Mouse (Mus musculus) ZHBTc4 (cell line): Measurements from ENCODE around the gene Nav2.

Experiments used
- DNase-seq: peaks from one replicate; pipeline ENCODE4 v3.0.0-alpha.2; 2011; ENCODE audit warnings: low read depth, low spot score

Nav2 gene

DNA sequence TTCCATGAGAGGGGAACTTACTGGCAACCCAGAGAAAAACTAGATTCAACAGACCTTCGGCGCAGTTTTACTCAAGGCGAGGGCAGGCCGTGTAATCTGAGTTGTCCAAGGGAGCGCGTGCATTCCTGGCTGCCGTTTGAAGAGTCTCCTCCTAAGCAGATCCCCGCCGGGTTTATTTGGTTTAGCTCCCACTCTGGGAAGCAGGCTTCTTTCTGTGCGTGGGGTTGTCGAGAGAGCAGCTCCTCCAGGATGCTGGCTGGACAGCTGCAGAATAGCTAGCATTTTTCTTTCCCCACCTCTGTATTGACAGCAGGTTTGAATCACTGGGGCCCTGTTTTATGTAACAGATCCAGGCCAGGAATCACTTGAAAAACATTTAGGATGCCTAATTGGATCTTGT, 529.4 kb downstream of the Nav2 start:
- DNase-seq, result no peak

DNA sequence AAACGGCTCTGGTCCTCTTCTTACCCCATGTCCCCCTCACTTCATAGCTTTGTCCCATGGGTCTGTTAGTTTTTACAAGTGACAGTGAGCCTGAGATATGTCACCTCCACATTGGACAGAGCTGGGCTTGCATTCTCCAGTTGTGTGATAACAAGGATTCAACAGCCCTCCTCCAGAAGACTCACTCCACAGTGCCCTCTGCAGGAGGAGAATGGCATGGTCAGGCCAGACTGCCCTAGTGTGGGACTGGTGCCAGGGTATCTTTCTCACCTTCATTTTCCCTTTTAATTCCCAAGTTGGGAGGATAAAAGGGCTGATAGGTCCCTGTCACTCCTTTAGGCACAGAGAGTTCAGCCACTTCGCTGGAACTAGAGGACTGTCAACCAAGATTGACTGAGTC, 530.6 kb downstream of the Nav2 start:
- DNase-seq, result peak; percentile 68

DNA sequence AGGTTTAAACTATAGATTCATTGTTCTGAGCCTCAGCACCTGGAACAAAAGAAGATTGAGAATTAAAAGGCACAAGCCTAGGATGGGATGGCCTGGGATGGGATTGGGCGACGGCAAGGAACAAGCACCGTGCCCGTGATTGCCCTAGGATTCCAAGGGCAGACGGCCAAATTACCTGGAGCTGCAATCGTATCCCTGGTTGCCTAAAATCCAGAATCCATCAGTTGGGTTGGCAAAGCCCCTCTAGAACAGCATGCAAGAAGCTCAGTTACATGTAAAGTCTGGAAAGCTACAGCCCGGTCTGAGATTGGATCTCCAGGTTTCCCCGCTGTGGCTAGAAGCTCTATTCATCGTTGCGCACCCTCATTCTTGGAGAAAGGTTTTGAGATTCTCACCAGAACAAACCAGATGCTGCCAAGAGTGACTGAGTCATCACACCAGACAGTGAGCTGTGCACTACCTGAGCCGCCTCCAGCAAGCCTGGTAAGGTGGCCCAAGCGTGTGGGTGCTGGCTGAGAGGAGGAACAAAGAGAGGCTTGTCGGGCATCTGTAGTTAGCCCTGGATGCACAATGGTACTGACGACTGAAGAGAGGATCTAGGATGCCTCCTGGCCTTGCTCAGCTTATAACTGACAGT, 531.9 kb downstream of the Nav2 start:
- no peak for DNase-seq

DNA sequence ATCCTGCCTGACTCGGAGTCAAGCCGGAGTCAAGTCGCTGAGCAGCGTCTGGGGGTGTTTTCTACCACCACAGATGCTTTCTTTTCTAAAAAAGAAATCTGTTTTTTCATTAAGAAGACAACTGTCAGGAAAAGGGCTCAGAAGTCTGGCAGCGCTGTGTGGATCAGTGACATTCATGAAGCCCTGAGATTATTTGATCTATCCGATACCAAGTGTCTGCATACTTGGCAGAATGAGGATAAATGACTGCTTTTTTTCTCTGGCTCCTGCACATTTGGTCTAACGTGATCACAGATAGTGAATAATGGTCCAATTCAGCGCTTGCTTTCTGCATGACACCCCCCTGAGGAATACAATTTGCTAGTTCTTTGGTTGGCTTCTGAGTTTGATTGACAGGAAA, 533.7 kb downstream of the Nav2 start:
- no peak for DNase-seq

DNA sequence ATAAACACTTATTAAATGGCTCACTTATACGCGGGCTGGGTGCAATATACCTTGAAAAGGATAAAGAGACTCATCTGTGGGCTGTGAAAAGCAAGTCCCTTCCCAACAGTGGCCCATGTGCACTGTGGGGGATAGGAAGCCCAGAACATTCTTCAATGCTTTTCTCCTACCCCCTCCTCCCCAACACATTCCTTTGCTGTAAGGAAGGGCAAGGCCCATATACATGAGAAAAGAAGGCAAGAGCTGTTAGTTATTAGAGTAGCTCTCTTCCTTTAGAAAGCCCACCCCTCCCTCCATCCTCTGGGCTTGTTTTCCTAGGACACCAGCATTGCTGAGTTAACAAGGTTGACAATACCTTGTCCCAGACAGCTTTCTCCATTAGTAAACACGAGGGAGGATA, 540.1 kb downstream of the Nav2 start:
- DNase-seq, result peak; percentile 92

DNA sequence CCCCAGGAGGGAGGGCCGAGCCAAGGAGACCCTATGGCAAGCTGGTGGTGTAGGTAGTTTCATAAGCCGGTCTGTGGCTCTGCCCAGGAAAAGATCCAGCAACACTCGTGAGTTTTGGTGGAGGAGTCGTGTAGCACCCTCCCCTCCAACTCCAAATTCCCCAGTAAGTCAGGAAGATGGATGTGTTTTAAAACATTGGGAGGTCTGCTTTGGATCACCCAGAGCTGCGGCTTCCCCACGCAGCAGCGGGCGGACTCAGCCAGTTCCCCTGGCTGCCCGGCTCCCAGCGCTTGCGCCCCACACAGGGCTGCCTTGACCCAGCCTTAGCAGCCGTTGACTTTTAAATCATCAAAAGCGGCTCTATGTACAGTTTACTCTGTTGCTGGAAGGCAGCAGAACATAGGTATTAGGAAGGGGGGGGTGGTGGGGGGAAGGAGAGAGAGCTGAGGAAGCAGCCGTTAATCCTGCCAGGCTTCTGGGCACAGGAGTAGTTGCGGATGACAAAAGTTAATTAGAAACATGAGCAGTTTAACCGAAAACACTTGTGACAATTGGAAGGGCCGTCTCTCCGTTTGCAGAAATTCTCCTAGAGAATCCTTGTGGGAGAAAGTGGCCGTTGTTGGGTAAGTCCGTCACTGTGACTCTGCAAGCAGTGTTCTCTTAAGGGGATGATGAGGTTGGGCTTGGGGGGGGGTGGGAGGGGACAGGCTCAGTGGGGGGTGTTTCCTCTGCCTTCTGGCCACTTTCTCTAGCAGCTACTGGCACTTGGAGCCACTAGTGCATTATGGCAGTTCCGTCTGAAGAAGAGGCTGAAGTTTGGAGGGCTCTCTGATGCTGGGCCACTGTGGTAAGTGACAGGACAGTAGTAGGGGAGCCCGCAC, 542.0 kb downstream of the Nav2 start:
- DNase-seq, result peak; percentile 39

DNA sequence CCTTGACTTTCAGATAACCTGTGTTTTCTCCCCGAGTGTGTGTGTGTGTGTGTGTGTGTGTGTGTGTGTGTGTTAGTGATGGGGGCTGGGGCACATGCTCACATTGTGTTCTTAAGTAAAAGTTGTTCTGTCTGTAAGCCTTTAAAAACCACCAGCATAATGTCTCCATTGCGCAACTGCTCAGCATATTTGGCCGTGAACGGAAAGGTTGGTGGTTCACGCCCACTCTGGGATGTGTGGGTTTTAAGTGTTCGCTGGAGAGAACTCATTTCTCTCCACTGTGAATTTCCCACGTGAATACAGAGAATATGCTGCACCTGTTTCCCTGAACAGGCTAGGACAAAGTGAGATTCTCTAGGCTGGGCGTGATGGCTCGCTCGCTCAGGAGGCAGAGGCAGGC, 542.7 kb downstream of the Nav2 start:
- DNase-seq, result no peak

DNA sequence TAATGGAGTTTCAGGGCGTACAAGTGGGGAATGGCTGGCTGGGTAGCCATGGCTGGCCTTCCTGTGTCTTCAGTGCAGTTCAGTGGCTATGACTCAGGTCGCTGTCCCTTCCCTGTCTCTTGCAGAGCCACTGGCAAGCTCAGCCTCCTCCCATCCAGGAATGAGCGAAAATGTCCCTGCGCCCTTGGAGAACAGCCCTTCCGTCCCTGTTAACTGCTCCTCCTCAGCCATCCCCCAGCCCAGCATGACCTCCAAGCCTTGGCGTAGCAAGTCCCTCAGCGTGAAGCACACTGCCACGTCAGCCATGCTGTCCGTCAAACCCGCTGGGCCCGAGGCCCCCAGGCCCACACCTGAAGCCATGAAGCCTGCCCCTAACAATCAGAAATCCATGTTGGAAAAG, 543.8 kb downstream of the Nav2 start:
- no peak for DNase-seq

DNA sequence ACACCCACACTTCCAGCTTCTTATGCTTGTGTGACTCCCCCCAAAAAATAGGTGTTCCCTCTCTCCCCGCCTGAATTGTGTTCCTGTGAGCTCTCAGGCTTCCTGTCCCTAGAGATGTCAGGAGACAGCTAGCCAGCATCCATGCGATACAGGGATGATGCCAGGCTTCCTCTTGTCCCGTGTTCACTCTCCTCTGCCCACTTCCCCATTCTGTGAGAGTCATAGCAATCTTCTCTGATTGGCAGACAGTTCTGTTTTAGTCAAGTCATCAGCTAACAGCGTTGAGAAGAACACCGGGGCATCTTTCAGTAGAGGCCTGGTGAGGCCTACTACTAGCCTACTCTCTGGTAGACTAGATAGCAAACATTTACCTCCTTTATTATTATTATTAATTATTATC, 546.1 kb downstream of the Nav2 start:
- no peak for DNase-seq

DNA sequence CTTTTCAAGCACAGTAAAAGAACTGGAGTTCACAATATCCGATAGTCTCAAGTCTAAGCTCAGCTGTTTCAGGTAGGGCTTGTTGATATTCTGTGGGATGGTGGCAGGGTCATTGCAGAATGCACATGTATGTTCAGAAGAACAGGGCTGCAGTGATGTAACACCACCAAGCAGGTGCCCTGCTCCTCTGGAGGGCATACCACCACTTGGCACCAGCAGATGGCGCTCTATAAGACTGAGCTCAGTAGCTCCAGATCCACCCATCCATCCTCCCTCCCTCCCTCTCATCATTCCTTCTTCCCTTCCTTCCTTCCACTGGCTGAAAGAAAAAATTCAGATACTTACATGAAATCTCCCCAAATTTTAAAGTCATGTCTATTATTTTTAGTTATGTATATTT, 547.6 kb downstream of the Nav2 start:
- DNase-seq, result peak; percentile 76

DNA sequence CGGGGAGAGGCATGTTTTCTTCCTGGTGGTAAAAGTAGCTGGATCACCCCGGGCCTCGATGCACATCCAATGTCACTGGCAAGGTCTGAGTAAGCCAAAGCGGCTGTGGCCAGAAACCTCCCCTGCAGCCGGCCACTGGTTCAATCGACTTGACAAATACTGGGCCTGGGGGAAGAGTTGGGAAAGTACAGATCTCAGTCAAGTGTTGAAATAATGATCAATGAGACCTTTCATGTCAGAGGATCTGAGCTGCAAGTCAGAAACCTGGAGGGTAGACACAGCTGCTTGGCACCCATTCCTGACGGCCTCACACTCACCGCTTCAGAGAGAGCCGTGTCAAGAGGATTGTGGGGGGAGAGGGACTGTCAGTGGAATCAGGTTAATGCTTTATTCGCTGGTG, 548.9 kb downstream of the Nav2 start:
- no peak for DNase-seq

DNA sequence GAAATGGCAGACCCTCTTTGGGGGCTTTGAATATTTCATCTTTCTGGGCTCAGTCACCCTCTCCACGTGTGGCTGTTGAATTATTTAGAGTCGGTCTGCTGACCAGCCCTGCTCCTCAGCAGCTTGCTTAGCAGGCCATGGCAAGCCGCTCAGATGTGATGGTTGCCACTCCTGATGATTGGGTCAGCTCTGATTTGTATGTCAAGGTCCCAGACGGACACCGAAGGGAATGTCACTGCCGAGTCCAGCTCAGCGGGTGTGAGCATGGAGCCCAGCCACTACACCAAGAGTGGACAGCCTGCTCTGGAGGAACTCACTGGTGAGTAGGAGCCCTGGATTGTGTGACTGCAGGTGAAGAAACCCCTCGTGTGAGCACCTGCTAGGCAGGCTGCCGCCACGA, 549.4 kb downstream of the Nav2 start:
- DNase-seq, result no peak

DNA sequence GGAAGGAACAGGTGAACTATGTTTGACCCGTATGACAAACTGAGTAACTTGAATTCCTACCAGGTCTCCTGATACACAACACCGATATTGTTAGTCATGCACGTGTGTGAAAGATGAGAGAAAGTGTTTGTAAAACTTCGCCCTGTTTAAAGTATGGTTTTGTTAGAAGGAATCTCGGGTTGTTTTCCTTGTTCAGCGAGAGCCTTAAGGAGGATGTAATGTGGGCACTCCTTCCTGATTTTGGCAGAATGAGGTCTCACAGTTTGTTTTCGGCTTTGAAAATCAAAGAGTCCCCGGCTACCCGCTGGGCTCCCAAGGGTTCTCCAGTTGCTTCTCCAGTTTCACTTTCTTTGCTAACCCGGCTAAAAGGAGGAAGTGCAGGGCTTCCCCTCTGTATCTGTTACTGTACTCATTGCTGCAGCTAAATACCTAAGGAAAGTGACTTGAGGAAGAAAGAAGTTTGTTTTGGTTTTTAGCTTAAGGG, 553.9 kb downstream of the Nav2 start:
- peak; percentile 76 for DNase-seq

DNA sequence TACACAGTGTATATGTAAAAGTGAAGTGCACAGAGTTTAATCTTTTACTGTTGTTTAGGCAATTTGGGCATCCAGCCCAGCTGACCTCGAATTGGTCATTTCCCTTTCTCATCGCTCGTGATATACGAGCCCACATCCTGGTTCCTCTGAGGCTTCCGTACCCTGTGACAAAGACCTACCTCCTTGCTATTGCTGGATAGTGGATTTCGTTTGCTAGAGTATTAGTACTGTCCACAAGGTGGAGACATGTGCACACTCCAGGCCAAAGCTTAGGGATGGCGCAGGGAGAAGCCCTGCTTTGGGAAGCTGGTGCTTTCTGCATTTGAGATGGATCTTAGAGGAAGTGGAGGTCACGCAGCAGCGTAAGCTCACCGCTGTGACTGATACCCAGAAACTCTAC, 559.3 kb downstream of the Nav2 start:
- peak; percentile 67 for DNase-seq

DNA sequence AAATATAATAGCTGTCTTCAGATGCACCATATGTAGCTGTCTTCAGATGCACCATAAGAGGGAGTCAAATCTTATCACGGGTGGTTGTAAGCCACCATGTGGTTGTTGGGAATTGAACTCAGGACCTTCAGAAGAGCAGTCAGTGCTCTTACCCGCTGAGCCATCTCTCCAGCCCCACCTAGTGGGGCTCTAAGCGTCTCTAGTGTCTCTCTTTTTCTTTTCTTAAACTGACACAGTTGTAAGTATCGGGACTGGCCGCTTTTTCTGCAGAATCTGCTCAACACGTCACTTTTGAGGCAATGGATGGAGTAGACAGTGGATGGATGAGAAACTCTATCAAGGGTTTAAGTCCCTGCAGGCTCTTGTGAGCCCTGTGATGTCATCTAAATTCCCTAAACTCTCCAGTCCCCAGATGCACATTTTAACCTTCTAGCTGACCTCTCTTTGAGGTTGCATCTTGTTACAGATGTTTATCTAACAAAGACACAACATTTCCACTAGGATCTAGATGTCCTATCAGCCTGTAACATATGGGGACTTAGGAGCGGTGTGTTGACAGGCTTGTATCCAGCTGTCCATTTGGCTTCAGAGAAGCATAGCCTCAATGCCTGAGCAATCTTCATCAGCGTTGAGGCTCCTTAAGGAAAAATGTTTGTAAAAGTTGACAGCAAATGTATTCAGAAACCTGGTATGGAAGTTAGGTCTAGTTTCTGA, 560.1 kb downstream of the Nav2 start:
- DNase-seq, result no peak

DNA sequence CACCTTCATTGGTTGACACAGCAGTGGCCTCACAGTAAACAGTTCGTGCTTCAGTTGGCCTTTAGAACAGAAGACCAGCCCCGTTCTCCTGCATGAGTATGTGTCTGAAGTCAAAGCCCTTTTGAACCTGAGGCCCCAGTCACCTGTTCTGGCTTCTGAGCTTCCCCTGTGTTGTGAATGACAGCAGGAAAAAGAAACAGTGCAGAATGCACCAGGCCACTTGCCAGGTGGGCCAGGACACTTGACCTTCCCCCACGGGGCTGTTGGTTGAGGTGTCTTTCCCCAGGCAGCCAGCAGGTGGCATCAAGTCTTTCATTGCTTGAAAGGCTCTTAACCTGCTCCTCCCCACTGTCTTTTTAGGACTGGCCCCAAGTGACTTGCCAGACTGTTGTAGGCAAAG, 562.8 kb downstream of the Nav2 start:
- peak; percentile 77 for DNase-seq

DNA sequence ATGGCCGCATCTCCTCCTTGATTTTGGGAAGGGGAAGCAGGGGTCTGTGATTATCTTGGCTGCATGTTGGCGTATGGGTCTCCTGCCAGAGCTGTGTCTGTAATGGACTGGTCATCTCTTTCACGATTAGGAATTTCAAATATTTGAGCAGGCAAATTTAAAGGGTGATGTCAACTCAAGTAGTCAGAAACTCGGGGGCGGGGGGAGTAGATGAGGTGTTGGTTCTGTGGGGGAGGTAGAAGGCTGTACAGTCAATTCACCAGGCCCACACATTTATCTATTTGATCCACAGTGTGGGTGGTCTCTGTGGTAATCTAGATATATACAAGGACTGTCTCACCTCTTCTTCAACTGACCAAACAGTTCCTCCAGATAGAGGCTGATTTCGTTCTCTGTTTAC, 566.8 kb downstream of the Nav2 start:
- no peak for DNase-seq

DNA sequence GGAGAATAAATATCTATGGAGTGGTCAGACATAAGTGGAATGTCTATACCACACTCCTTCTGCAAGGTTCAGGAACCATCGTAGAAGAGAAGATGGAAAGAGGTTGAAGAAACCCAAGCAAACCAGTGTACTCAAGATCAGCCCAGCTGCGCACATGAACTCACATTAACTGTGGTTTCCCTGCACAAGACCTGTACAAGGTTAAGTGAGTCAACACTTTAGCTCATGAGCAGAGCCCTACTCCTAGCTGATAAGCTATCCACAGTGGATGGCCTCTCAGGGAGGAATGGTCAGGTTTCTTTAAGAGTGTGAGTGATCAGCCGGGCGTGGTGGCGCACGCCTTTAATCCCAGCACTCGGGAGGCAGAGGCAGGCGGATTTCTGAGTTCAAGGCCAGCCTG, 567.6 kb downstream of the Nav2 start:
- no peak for DNase-seq

DNA sequence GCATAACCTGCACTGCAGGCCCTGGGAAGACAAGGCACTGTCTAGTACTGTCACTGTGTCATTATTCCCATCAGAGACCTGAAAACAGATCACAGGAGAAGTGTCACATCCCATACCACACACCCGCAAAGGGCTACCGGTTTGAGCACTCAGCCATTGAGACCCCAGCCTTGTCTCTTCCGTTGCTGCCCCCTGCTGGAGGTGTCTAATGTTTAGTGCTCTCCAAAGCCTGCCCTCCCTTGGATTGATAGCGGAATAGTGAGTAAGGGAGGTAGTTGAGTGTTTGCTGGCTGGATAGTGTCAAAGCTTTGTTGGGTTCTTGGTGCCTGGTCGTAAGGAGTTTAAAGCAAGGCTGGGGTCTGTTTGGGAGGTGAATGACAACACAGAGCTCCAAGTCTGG, 568.1 kb downstream of the Nav2 start:
- DNase-seq, result peak; percentile 66

DNA sequence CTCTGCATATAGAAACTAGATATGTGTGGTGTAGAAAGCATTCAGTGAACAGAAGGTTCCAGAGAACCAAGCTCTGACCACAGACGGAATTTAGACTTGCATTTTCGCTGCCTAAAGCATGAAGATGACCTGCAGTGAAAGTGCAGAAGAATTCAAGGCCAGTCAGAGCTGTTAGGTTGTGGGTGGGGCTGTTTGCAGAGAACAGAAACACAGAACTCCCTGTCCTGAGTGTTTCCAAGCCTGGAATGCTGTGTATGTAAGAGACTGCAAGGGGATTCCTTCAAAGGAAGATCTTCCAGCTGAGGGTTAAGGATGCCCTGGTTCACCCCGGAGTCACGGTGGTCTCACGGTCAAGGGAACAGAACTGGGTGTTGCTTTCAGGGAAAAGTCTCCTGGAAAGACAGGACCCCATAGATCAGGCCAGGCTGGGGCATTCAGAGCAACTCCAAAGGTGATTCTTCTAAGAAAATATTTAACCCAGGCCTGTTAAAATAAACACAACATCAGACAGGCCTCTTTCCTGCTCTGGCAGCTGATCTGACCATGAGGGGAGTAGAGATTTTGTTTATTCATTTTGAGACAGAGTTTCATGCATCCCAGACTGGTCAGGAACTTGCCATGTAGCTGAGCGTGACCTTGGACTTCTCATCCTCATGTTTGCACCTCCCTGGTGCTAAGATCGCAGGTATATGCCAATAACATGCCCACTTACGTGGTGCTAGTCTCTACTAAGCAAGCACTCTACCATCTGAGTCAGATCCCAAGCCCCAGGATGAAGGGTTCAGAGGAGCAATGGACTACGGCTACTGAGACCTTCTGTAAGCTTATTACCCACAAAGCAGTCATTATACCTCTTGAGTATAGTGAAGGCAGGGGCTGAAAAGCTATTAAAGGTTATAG, 568.8 kb downstream of the Nav2 start:
- DNase-seq, result no peak

DNA sequence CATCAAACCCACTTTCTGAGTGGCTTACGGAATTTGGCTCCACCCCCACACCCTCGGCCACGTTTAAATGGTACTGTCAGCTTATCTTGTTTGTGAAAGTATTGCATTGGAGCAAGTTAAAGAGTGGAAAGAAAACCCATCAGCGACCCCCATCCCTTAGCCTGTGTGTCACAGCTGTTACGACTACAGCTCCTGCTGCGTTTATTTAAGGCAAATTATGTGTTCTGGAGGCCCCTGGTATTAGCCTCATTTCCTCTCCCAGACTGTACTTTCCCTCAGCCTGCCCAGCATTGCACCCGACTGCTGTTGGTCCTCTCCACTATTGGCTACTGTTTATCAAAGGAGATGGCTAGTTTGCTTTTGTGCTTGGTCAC, 569.4 kb downstream of the Nav2 start:
- DNase-seq, result no peak

DNA sequence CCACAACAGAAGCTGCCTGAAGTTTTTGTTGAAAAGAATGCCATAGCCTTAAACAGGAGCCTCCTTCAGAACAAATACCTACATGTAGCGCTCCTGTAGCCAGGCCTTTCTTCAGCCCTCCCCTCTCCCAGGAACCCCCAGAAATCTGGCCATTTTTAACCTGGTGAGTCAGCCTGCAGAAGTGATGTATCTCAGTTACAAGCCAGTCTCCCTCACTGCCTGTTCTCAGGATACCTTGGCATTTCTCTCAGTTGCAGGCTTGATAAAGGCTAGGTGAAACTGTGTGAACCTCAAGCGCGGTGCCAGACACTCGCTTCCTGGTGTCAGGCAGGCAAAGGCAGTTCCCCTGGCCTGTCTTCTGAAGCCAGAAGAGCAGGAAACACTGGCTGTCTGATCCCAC, 570.4 kb downstream of the Nav2 start:
- DNase-seq, result no peak
